Mouse (Mus musculus) gastrocnemius, adult 2 months (tissue): ENCODE measurements at regions not wholly inside any gene's neighbourhood (a gene's known extent, or its start where the extent isn't known, plus 50 kb on each side); places are given as distances from the start of the nearest gene placed in this dataset.

Source experiments
- DNase-seq: peaks from one replicate; pipeline ENCODE4 v3.0.0; 2022
- H3K27ac ChIP-seq: fragments of 200-600 bp; 2 replicates; pipeline ENCODE4 v1.8.1; 2022; ENCODE audit warnings: mild to moderate bottlenecking
- H3K4me3 ChIP-seq: fragments of 200-600 bp; 2 replicates; pipeline ENCODE4 v1.8.1; 2022; ENCODE audit warnings: mild to moderate bottlenecking, moderate library complexity
- CTCF ChIP-seq: fragments of 200-600 bp; IDR thresholded peaks from 2 replicates; pipeline ENCODE4 v1.8.1; 2022; ENCODE audit warnings: antibody characterized with exemption, mild to moderate bottlenecking, moderate library complexity
- intact Hi-C: fragments of 180-260 bp; cut with DNase I; formaldehyde crosslinking; loops from one replicate; pipeline ENCODE4 v1.15.1; 2025

GRCm38 (mm10) chr16:24181388-24181787 is 192.7 kb upstream of the Bcl6 start:
- no peak overlapping the region for H3K4me3 ChIP-seq
- intact Hi-C loops, result no loop called here
- H3K27ac ChIP-seq, result 0 out of 2 replicates have a peak overlapping the region, but pooled peaks have one; percentile 24
- no peak for DNase-seq
- TF ChIP-seq CTCF, result no peak

GRCm38 (mm10) chr16:24180666-24181065 is 192.0 kb upstream of the Bcl6 start:
- Histone ChIP-seq H3K27ac (no peak overlapping the region), H3K4me3 (no peak overlapping the region)
- intact Hi-C loops, result no loop called here
- TF ChIP-seq CTCF, result no peak
- DNase-seq, result no peak

GRCm38 (mm10) chr16:24177564-24177963 is 188.9 kb upstream of the Bcl6 start:
- DNase-seq, result peak; percentile 68
- H3K27ac ChIP-seq, result peak overlapping the region; percentile 89
- TF ChIP-seq CTCF, result no peak
- no peak overlapping the region for H3K4me3 ChIP-seq
- intact Hi-C loops, result loop anchor here (1.0 kb wide), 1 partner anchor 21 kb away; no protein-coding TSS in a partner anchor

- no peak for TF ChIP-seq CTCF
- 0 out of 2 replicates have a peak overlapping the region, but pooled peaks have one; percentile 4 for H3K4me3 ChIP-seq
- intact Hi-C loops, result loop anchor here (1.0 kb wide), 1 partner anchor 21 kb away; no protein-coding TSS in a partner anchor
- DNase-seq, result peak; percentile 36
- H3K27ac ChIP-seq, result peak overlapping the region; percentile 89
These were observed 188.5 kb upstream of the Bcl6 start for GRCm38 (mm10) chr16:24177131-24177530.

GRCm38 (mm10) chr16:24176057-24176456 is 187.4 kb upstream of the Bcl6 start:
- Histone ChIP-seq H3K27ac (peak overlapping the region; percentile 89), H3K4me3 (no peak overlapping the region)
- intact Hi-C loops, result no loop called here
- no peak for TF ChIP-seq CTCF
- DNase-seq, result no peak

GRCm38 (mm10) chr16:24175235-24175760 is 186.6 kb upstream of the Bcl6 start:
- Histone ChIP-seq H3K4me3 (no peak overlapping the region), H3K27ac (peak overlapping the region; percentile 89; the same call in 1 of the 2 replicates)
- DNase-seq, result no peak
- intact Hi-C loops, result no loop called here
- TF ChIP-seq CTCF, result no peak

- H3K27ac ChIP-seq, result no peak overlapping the region
- intact Hi-C loops, result no loop called here
- no peak for TF ChIP-seq CTCF
- DNase-seq, result no peak
- no peak overlapping the region for H3K4me3 ChIP-seq
These were observed 185.9 kb upstream of the Bcl6 start for GRCm38 (mm10) chr16:24174595-24174994.

- no peak for DNase-seq
- intact Hi-C loops, result no loop called here
- Histone ChIP-seq H3K27ac (no peak overlapping the region), H3K4me3 (no peak overlapping the region)
- no peak for TF ChIP-seq CTCF
These were observed 185.3 kb upstream of the Bcl6 start for GRCm38 (mm10) chr16:24173783-24174518.

- H3K4me3 ChIP-seq, result no peak overlapping the region
- no peak for TF ChIP-seq CTCF
- DNase-seq, result no peak
- intact Hi-C loops, result no loop called here
- no peak overlapping the region for H3K27ac ChIP-seq
These were observed 184.0 kb upstream of the Bcl6 start for GRCm38 (mm10) chr16:24172653-24173052.

- TF ChIP-seq CTCF, result no peak
- intact Hi-C loops, result no loop called here
- H3K27ac ChIP-seq, result no peak overlapping the region
- no peak for DNase-seq
- no peak overlapping the region for H3K4me3 ChIP-seq
These were observed 183.4 kb upstream of the Bcl6 start for GRCm38 (mm10) chr16:24172065-24172464.

- no peak overlapping the region for H3K27ac ChIP-seq
- DNase-seq, result no peak
- no peak for TF ChIP-seq CTCF
- no peak overlapping the region for H3K4me3 ChIP-seq
- intact Hi-C loops, result no loop called here
These were observed 182.5 kb upstream of the Bcl6 start for GRCm38 (mm10) chr16:24171161-24171560.

GRCm38 (mm10) chr16:24166496-24166895 is 177.8 kb upstream of the Bcl6 start:
- intact Hi-C loops, result no loop called here
- DNase-seq, result no peak
- H3K4me3 ChIP-seq, result no peak overlapping the region
- no peak for TF ChIP-seq CTCF
- peak overlapping the region; percentile 87; the same call in 1 of the 2 replicates for H3K27ac ChIP-seq

- TF ChIP-seq CTCF, result no peak
- Histone ChIP-seq H3K27ac (peak overlapping the region; percentile 87), H3K4me3 (no peak overlapping the region)
- intact Hi-C loops, result no loop called here
- peak; percentile 66 for DNase-seq
These were observed 176.9 kb upstream of the Bcl6 start for GRCm38 (mm10) chr16:24165461-24166081.
